Mouse (Mus musculus) erythroblast, embryonic 14.5 days (primary cell): ENCODE measurements around the gene Adora1.

Experiments
- GATA1 ChIP-seq: IDR thresholded peaks from 2 replicates; pipeline ENCODE4 v1.6.1; 2012; ENCODE audit warnings: low read length, inconsistent platforms, mixed read lengths
- TAL1 ChIP-seq: IDR thresholded peaks from 3 replicates; pipeline ENCODE4 v1.6.1; 2012; ENCODE audit warnings: low read length, inconsistent platforms, mixed read lengths

GRCm38 (mm10) chr1:134280174-134280573 lies 44.9 kb upstream of the Adora1 start:
- no peak for TF ChIP-seq GATA1
- TF ChIP-seq TAL1: no peak
